7 mouse cellular contexts compared by ENCODE assay signal in genomic region chr11:69012071-69012601, GRCm38 (mm10). TPM values are rescaled to one million over a fixed set of nuclear protein-coding genes. Genes with fewer than 3 reads are reported as not detected.
A peak's percentile ranks its signal among the peaks of the same experiment; 100 is the strongest.
DNase-seq lines count a peak whose midpoint lies in the region; ATAC-seq lines count a peak whose summit lies in the region.

No protein-coding gene starts in this region.

- H3K4me1 ChIP-seq in embryonic facial prominence, embryonic 12.5 days: peaks cover 18% of the 10 kb centered on the region; the same call in 1 of the 2 replicates
- H3K4me1 ChIP-seq in limb, embryonic 13.5 days: peaks cover 27% of the 10 kb centered on the region
- peaks cover 22% of the 10 kb centered on the region for H3K4me1 ChIP-seq in midbrain, embryonic 16.5 days (ENCODE audit: control insufficient read depth, insufficient read depth, low read length)

- H3K27me3 ChIP-seq in embryonic facial prominence, embryonic 12.5 days: no peaks in the 10 kb centered on the region
- no peaks in the 10 kb centered on the region for H3K27me3 ChIP-seq in limb, embryonic 13.5 days
- H3K27me3 ChIP-seq in midbrain, embryonic 16.5 days (ENCODE audit: control insufficient read depth, insufficient read depth, low read depth, low read length): no peaks in the 10 kb centered on the region

- peak overlapping the region; percentile 81 for H3K27ac ChIP-seq in embryonic facial prominence, embryonic 12.5 days
- peak overlapping the region; percentile 70 for H3K27ac ChIP-seq in limb, embryonic 13.5 days
- H3K27ac ChIP-seq in midbrain, embryonic 16.5 days (ENCODE audit: low read length): peak overlapping the region; percentile 86

- ATAC-seq in embryonic facial prominence, embryonic 12.5 days (ENCODE audit: insufficient number of reproducible peaks, insufficient read depth, low FRiP score, low TSS enrichment): peak; percentile 38; the same call in 1 of the 2 replicates
- peak; percentile 57; the same call in 1 of the 2 replicates for ATAC-seq in limb, embryonic 13.5 days (ENCODE audit: low FRiP score, low read depth)
- peak; percentile 70 for ATAC-seq in midbrain, embryonic 16.5 days

- H3K36me3 ChIP-seq in embryonic facial prominence, embryonic 12.5 days: no peaks in the 10 kb centered on the region
- H3K36me3 ChIP-seq in limb, embryonic 13.5 days: no peaks in the 10 kb centered on the region
- H3K36me3 ChIP-seq in midbrain, embryonic 16.5 days (ENCODE audit: control insufficient read depth, insufficient read depth, low read length): no peaks in the 10 kb centered on the region

- peak; percentile 82 for DNase-seq in adrenal gland, postnatal 25 days
- DNase-seq in heart, adult 18-20 months: peak; percentile 94 to 96
- DNase-seq in kidney, adult 8-10 months: peak; percentile 93 to 95
- DNase-seq in spleen, postnatal 10 days (ENCODE audit: low spot score in 2 of 2): peak; percentile 74 to 90

- 2% methylated on average over 18 of the region's 18 CpGs for WGBS in embryonic facial prominence, embryonic 12.5 days
- 2% methylated on average over 18 of the region's 18 CpGs for WGBS in limb, embryonic 13.5 days
- WGBS in midbrain, embryonic 16.5 days: 2% methylated on average over 18 of the region's 18 CpGs

- H3K4me2 ChIP-seq in embryonic facial prominence, embryonic 12.5 days (replicated peaks): peak overlapping the region; percentile 61
- peak overlapping the region; percentile 84 for H3K4me2 ChIP-seq in limb, embryonic 13.5 days (replicated peaks)
- peak overlapping the region; percentile 92 for H3K4me2 ChIP-seq in midbrain, embryonic 16.5 days (ENCODE audit: low read length)

- peak overlapping the region; percentile 52 for H3K9ac ChIP-seq in embryonic facial prominence, embryonic 12.5 days
- H3K9ac ChIP-seq in limb, embryonic 13.5 days: peak overlapping the region; percentile 72
- H3K9ac ChIP-seq in midbrain, embryonic 16.5 days (ENCODE audit: low read depth, low read length): peak overlapping the region; percentile 68

- H3K4me3 ChIP-seq in embryonic facial prominence, embryonic 12.5 days: peak overlapping the region; percentile 53
- peak overlapping the region; percentile 62 for H3K4me3 ChIP-seq in limb, embryonic 13.5 days
- H3K4me3 ChIP-seq in midbrain, embryonic 16.5 days (ENCODE audit: low read depth, low read length): peak overlapping the region; percentile 57

- no peaks in the 10 kb centered on the region for H3K9me3 ChIP-seq in embryonic facial prominence, embryonic 12.5 days
- H3K9me3 ChIP-seq in limb, embryonic 13.5 days: no peaks in the 10 kb centered on the region
- H3K9me3 ChIP-seq in midbrain, embryonic 16.5 days (replicated peaks; ENCODE audit: control insufficient read depth, low read length, poor library complexity, severe bottlenecking): no peaks in the 10 kb centered on the region

RNA-seq across cellular contexts. Expression of gene Ctc1, which starts 3.6 kb away (rescaled TPM):
- 32.9 and 33.9 TPM in 2 replicates for total RNA-seq in adrenal gland, postnatal 25 days (2021)
- 71.0 and 75.2 TPM in 2 replicates for polyA plus RNA-seq in embryonic facial prominence, embryonic 12.5 days (2016; fragmentation: Nextera tagmentation; extraction: Ambion mirVana)
- 10 to 100 TPM; 10.9 to 13.9 TPM for total RNA-seq in heart, adult 18-20 months (2021)
- 55.5 and 60.4 TPM in 2 replicates for polyA plus RNA-seq in limb, embryonic 13.5 days (2015; fragmentation: Nextera tagmentation; extraction: Ambion mirVana)
- polyA plus RNA-seq in midbrain, embryonic 16.5 days (2015; fragmentation: Nextera tagmentation; extraction: Ambion mirVana): 66.5 and 67.0 TPM in 2 replicates

RNA-seq across cellular contexts. Expression of gene Pfas, which starts 3.9 kb away (rescaled TPM):
- 39.7 and 40.1 TPM in 2 replicates for total RNA-seq in adrenal gland, postnatal 25 days (2021)
- polyA plus RNA-seq in embryonic facial prominence, embryonic 12.5 days (2016; fragmentation: Nextera tagmentation; extraction: Ambion mirVana): 44.0 and 44.3 TPM in 2 replicates
- 1 to 10 TPM; 5.4 to 6.2 TPM for total RNA-seq in heart, adult 18-20 months (2021)
- 39.6 and 40.6 TPM in 2 replicates for polyA plus RNA-seq in limb, embryonic 13.5 days (2015; fragmentation: Nextera tagmentation; extraction: Ambion mirVana)
- 15.8 and 16.8 TPM in 2 replicates for polyA plus RNA-seq in midbrain, embryonic 16.5 days (2015; fragmentation: Nextera tagmentation; extraction: Ambion mirVana)

RNA-seq across cellular contexts. Expression of gene Aurkb, which starts 33.3 kb away (rescaled TPM):
- 9.7 and 11.8 TPM in 2 replicates for total RNA-seq in adrenal gland, postnatal 25 days (2021)
- polyA plus RNA-seq in embryonic facial prominence, embryonic 12.5 days (2016; fragmentation: Nextera tagmentation; extraction: Ambion mirVana): 148 and 152 TPM in 2 replicates
- total RNA-seq in heart, adult 18-20 months (2021): 1 to 10 TPM in 1 of 2 experiments, under 1 TPM in 1; 0.67 to 1.5 TPM
- polyA plus RNA-seq in limb, embryonic 13.5 days (2015; fragmentation: Nextera tagmentation; extraction: Ambion mirVana): 140 and 141 TPM in 2 replicates
- polyA plus RNA-seq in midbrain, embryonic 16.5 days (2015; fragmentation: Nextera tagmentation; extraction: Ambion mirVana): 12.6 and 15.4 TPM in 2 replicates

RNA-seq across cellular contexts. Expression of gene Rangrf, which starts 37.2 kb away (rescaled TPM):
- total RNA-seq in adrenal gland, postnatal 25 days (2021): 20.7 and 22.4 TPM in 2 replicates
- 59.3 and 64.2 TPM in 2 replicates for polyA plus RNA-seq in embryonic facial prominence, embryonic 12.5 days (2016; fragmentation: Nextera tagmentation; extraction: Ambion mirVana)
- total RNA-seq in heart, adult 18-20 months (2021): 100 to 1,000 TPM in 1 of 2 experiments, 10 to 100 TPM in 1; 87.5 to 102 TPM
- 54.5 and 58.1 TPM in 2 replicates for polyA plus RNA-seq in limb, embryonic 13.5 days (2015; fragmentation: Nextera tagmentation; extraction: Ambion mirVana)
- polyA plus RNA-seq in midbrain, embryonic 16.5 days (2015; fragmentation: Nextera tagmentation; extraction: Ambion mirVana): 23.3 and 24.8 TPM in 2 replicates

RNA-seq across cellular contexts. Expression of gene Slc25a35, which starts 44.2 kb away (rescaled TPM):
- total RNA-seq in adrenal gland, postnatal 25 days (2021): 32.0 and 35.4 TPM in 2 replicates
- polyA plus RNA-seq in embryonic facial prominence, embryonic 12.5 days (2016; fragmentation: Nextera tagmentation; extraction: Ambion mirVana): 2.6 and 4.1 TPM in 2 replicates
- 1 to 10 TPM; 4.8 to 9.3 TPM for total RNA-seq in heart, adult 18-20 months (2021)
- polyA plus RNA-seq in limb, embryonic 13.5 days (2015; fragmentation: Nextera tagmentation; extraction: Ambion mirVana): 2.4 and 3.0 TPM in 2 replicates
- 1.4 and 1.6 TPM in 2 replicates for polyA plus RNA-seq in midbrain, embryonic 16.5 days (2015; fragmentation: Nextera tagmentation; extraction: Ambion mirVana)

Comparison
In these comparisons a context has a peak if more than half of its experiments do, and no peak if none do; other contexts are left out.
1. Peak in every context shown above with its lines: DNase-seq, ATAC-seq, H3K4me3 ChIP-seq and H3K27ac ChIP-seq.